Mouse (Mus musculus) splenic B cell, adult 2 months (primary cell): ENCODE measurements around the gene Msi2.

ENCODE experiments used
- DNase-seq: peaks from one replicate; pipeline ENCODE4 v3.0.0-alpha.2; 2011; ENCODE audit warnings: low read depth, low spot score
- H3K27me3 ChIP-seq: 2 replicates; pipeline ENCODE4 v1.6.1; 2012; ENCODE audit warnings: mild to moderate bottlenecking, low read length, moderate library complexity, mixed read lengths; ENCODE audit not compliant: control insufficient read depth, poor library complexity, insufficient read depth, severe bottlenecking
- H3K36me3 ChIP-seq: 2 replicates; pipeline ENCODE4 v1.6.1; 2012; ENCODE audit warnings: mild to moderate bottlenecking, low read length, moderate library complexity, mixed read lengths; ENCODE audit not compliant: control insufficient read depth, poor library complexity, insufficient read depth, severe bottlenecking

Msi2 gene

DNA sequence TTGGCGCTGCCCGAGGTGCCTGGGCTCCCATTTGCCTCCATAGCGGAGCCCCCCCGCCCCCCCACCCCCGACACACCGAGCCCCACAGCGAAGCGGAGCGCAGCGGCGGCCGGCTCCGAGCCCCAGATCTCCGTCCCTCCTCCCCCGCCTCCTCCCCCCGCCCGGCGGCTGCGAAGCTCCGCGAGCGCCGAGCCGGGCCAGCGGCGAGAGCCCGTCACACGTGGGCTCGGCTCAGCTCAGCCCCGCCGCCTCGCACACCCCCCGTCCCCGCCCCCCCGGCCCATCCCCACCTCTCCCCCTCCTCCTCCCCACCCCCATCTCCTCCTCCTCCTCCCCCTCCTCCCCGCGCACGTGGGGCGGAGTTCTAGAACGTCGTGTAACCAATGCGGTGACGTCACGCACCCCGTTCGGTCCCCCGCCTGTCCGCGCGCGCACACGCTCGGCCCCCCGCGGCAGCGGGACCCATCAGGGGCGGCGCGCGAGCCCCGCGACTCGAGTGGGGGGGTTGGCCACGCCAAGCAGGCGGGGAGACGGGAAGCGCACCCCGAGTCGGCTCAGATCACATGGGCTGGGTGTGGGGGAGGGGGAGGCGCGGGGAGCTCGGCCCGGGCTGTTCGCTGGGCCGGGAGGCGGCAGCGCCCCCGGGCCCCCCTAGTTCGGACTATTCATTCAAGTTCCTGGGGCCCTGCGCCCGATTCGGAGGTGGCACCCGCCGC is at the start of gene Msi2:
TSS of gene Msi2 (minus strand) at position 464 of the 716 bp plus-strand sequence.
- H3K36me3 ChIP-seq: peaks cover 2% of the 10 kb centered on the region; the same call in 1 of the 2 replicates
- DNase-seq: peak; percentile 96
- H3K27me3 ChIP-seq: no peaks in the 10 kb centered on the region

DNA sequence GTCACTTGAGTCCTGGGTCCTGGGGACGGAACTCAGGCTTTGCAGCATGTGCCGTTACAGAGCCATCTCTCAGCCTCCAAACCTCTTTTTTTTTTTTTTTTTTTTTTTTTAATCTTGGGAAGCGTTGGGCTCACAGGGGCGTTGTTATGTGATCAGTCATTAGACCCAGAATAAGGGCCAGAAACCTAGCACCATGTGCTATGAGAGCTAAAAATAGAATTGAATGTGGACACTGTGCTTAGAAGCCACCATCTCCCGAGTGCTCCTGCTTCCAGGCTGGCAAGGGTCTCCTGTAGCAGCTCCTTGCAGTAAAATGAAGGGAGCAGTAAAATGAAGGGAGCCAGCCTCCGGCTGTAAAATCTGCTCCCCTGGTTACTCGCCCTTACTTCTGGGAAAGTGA is 47.3 kb upstream of the Msi2 start:
- no peaks in the 10 kb centered on the region for H3K27me3 ChIP-seq
- no peak for DNase-seq
- H3K36me3 ChIP-seq: no peaks in the 10 kb centered on the region

- Histone ChIP-seq H3K36me3 (no peaks in the 10 kb centered on the region), H3K27me3 (no peaks in the 10 kb centered on the region)
Measured at GRCm38 (mm10) chr11:88763371-88763770, 45.1 kb upstream of the Msi2 start.

DNA sequence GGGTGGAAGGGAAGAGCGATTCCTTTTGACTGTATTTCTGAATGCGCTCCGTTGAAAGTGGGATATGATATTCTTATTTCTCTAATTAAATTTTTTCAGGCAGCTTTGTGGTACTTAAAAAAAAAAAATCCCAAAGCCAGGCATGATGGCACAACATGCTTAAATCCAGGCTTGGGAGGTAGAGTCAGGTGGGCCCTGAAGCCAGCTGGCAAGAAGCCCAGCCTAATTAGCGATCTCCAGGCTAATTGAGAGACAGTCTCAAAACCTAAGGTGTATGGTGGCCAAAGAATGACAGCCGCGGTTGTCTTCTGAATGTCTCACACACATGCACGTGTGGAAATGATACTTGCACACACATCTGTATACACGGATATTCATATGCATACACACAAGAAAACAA is 41.2 kb upstream of the Msi2 start:
- H3K27me3 ChIP-seq: no peaks in the 10 kb centered on the region; the same call in 1 of the 2 replicates
- no peak for DNase-seq
- H3K36me3 ChIP-seq: no peaks in the 10 kb centered on the region

More at GRCm38 (mm10) chr11:88763371-88763770, 45.1 kb upstream of the Msi2 start:
- no peak for DNase-seq

GRCm38 (mm10) chr11:88758402-88758801 is 40.1 kb upstream of the Msi2 start:
- Histone ChIP-seq H3K36me3 (no peaks in the 10 kb centered on the region), H3K27me3 (no peaks in the 10 kb centered on the region; the same call in 1 of the 2 replicates)
- no peak for DNase-seq

GRCm38 (mm10) chr11:88745306-88745705 is 27.0 kb upstream of the Msi2 start:
- H3K27me3 ChIP-seq: no peaks in the 10 kb centered on the region
- no peak for DNase-seq

DNA sequence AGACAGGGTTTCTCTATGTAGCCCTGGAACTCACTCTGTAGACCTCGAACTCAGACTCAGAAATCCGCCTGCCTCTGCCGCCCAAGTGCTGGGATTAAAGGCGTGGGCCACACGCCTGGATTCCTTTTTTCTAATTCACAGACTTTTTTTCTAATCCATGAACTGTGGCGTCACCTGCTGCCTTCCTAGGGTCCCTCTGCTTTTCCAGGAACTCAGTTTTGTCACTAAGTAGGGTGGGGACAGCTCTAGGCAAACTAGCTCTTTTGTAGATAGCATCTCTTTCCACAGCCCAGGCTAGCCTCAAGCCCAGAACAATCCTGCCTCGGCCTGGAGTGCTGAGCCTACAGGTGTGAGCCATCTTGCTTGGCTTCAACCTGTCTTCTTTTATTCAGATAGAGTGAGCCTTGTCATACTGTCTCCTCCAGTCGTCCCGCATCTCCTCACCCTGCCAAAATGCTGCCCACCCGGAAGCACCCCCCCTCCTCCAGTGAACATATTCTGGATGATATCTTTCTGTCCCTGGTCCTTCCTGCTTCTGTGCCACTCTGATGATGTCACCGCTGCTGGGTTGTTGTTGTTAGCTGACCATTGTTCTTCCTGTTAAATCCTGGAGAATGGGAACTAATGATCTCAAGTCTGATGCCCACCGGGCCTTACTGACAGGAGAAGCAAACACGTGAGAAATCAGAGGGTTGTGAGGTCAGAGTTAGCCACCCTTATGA is 21.4 kb upstream of the Msi2 start:
- no peaks in the 10 kb centered on the region; the same call in 1 of the 2 replicates for H3K36me3 ChIP-seq
- no peak for DNase-seq
- no peaks in the 10 kb centered on the region for H3K27me3 ChIP-seq

More at GRCm38 (mm10) chr11:88745306-88745705, 27.0 kb upstream of the Msi2 start:
- no peaks in the 10 kb centered on the region for H3K36me3 ChIP-seq

DNA sequence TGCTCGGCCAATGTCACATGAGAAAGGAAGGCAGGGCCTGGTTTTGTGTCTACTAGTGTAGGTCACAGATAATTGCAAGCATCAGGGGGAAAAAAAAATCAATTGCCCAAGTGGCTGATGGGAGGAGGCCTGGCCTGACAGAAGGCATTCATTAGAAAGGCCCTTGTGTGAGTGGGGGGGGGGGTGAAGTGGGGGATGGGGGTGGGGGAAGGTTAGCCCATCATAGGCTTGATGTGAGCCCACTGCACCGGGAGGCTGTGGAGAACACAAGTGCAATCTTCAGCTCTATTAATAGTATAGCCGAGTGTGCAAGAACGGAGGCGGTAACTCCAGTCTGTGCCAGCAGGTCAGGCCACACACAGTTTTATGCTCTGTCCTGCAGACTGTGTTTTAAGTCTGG is 11.1 kb upstream of the Msi2 start:
- DNase-seq: no peak
- H3K36me3 ChIP-seq: no peaks in the 10 kb centered on the region
- H3K27me3 ChIP-seq: no peaks in the 10 kb centered on the region

DNA sequence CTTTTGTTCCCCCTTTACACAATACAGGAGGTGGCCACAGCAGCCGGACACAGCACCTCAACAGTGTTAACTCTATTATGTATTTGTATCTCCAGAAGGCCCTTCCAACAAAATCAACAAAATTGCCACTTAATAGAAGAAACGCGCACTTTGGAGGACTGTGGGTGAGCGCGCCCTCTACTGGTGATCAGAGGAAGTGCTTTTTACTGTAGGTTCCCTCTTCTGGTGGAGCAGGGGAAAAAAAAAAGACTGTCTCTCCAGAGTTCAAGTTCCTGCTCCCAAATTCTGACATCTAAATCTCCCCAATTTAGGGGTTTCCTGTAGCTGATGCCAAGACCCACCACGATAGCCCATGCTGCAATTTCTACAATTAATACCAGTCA is 10.2 kb upstream of the Msi2 start:
- no peaks in the 10 kb centered on the region for H3K36me3 ChIP-seq
- no peaks in the 10 kb centered on the region for H3K27me3 ChIP-seq
- peak; percentile 86 for DNase-seq

- Histone ChIP-seq H3K36me3 (no peaks in the 10 kb centered on the region), H3K27me3 (no peaks in the 10 kb centered on the region)
- DNase-seq: peak; percentile 11
Measured at GRCm38 (mm10) chr11:88727768-88728507, 9.6 kb upstream of the Msi2 start.

DNA sequence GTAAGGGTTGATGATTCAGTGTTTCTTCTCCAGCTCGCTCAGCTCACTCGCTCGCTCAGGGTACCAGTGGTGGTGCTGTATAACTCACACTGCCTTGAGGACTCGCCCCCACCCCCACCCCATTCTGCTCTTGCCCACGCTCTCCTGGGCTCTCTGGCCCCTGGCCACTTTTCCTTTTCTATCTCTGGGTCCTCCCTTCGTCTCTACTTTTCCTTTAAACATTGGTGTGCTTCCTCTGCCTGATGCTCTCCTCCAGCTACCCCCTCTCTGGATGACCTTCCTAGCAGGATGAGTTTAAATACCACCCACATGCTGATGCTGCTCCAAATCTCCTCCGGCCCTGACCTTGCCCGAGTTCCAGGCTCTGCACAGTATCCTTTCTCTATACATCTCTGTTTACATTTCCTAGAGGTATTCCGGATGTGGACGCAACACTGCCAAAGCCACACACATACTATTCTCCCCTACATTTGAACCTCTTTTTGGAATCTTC is 2.9 kb upstream of the Msi2 start:
- no peaks in the 10 kb centered on the region for H3K27me3 ChIP-seq
- no peak for DNase-seq
- H3K36me3 ChIP-seq: no peaks in the 10 kb centered on the region

DNA sequence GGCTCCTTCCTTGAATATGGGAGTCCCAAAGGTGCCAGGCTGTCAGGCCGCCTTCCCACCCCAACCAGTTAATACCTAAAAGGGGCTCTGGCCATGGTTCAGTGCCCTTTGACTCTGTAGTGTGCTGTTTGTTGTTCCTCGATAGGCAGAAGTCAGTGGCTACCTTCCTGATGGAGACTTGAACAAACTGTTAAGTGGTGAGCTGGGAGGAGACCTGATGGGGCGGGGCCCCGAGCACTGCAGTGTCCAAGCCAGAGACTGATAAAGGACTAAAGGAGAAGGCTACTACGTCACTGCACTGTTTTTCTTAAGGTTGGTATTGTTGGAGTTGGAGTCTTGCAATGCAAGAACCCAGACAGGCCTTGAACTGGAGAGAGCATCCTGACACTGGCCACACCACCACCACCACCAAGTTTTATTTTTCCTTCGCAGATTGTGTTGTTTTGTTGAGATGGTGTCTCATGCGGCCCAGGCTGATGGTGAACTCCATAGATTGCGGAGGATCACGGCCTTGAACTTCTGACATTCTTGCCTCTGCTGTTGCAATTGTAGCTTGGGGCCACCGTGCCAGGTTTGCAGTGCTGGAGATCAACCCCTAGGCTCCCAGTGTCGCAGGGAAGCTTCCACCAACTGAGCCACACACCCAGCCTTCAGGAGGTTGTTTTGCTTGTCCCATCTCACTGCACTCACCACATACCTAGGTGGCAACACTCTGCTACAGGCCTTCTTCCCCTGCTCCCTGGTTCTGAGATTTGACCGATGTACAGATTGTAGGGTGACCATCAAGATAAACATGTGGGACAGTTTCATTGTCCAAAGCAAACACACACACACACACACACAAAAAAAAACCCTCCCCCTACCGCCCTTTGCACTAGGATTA is 2.2 kb upstream of the Msi2 start:
- no peaks in the 10 kb centered on the region for H3K36me3 ChIP-seq
- H3K27me3 ChIP-seq: no peaks in the 10 kb centered on the region
- no peak for DNase-seq

GRCm38 (mm10) chr11:88719601-88720000 is 1.3 kb upstream of the Msi2 start:
- Histone ChIP-seq H3K36me3 (no peaks in the 10 kb centered on the region), H3K27me3 (no peaks in the 10 kb centered on the region)
- DNase-seq: no peak
